Mouse (Mus musculus) spleen, postnatal 36 days (tissue): ENCODE data around the gene Klf7.
"Not testable (repeated sequence)": the region's sequence is repeated elsewhere in the genome, so short reads cannot be mapped to it uniquely, and the experiment has no call there.

Experiments used
- DNase-seq, 2 experiments: peaks; one replicate each; pipeline ENCODE4 v3.0.0; 2022; ENCODE audit warnings: low spot score in 2 of 2, mixed read lengths in 1 of 2

Klf7 gene

GRCm38 (mm10) chr1:64121559-64122465, at the start of gene Klf7:
Gene Klf7 (minus strand): TSS chr1:64122282.
- peak; percentile 98 for DNase-seq

GRCm38 (mm10) chr1:64164526-64165062, 42.5 kb upstream of the Klf7 start:
- DNase-seq, result no peak

GRCm38 (mm10) chr1:64158766-64159165, 36.7 kb upstream of the Klf7 start:
- no peak for DNase-seq

GRCm38 (mm10) chr1:64149185-64149584, 27.1 kb upstream of the Klf7 start:
- no peak for DNase-seq

GRCm38 (mm10) chr1:64142691-64143445, 20.8 kb upstream of the Klf7 start:
- no peak for DNase-seq

GRCm38 (mm10) chr1:64134439-64134838, 12.4 kb upstream of the Klf7 start:
- DNase-seq, result no peak

- no peak for DNase-seq
Observed at GRCm38 (mm10) chr1:64126822-64127221, 4.7 kb upstream of the Klf7 start.

GRCm38 (mm10) chr1:64122466-64122830, 366 bp upstream of the Klf7 start:
- no peak for DNase-seq

- DNase-seq, result peak; percentile 13 to 25
Observed at GRCm38 (mm10) chr1:64120811-64121515, 1.1 kb downstream of the Klf7 start.

- DNase-seq, result peak; percentile 9 to 23
Observed at GRCm38 (mm10) chr1:64120421-64120810, 1.7 kb downstream of the Klf7 start.

- no peak for DNase-seq
Observed at GRCm38 (mm10) chr1:64119851-64120250, 2.2 kb downstream of the Klf7 start.

- no peak for DNase-seq
Observed at GRCm38 (mm10) chr1:64119358-64119794, 2.7 kb downstream of the Klf7 start.

- no peak for DNase-seq
Observed at GRCm38 (mm10) chr1:64118285-64119170, 3.6 kb downstream of the Klf7 start.

- DNase-seq, result no peak
Observed at GRCm38 (mm10) chr1:64117478-64118284, 4.4 kb downstream of the Klf7 start.

GRCm38 (mm10) chr1:64116746-64117455, 5.2 kb downstream of the Klf7 start:
- no peak for DNase-seq

GRCm38 (mm10) chr1:64114579-64114978, 7.5 kb downstream of the Klf7 start:
- no peak for DNase-seq

GRCm38 (mm10) chr1:64108653-64109052, 13.4 kb downstream of the Klf7 start:
- not testable (repeated sequence) for DNase-seq

- DNase-seq, result no peak
Observed at GRCm38 (mm10) chr1:64107526-64107925, 14.6 kb downstream of the Klf7 start.

- no peak for DNase-seq
Observed at GRCm38 (mm10) chr1:64106127-64106526, 16.0 kb downstream of the Klf7 start.
